Mouse (Mus musculus) brown adipose tissue, adult 24 weeks (tissue): ENCODE data around the gene Mgat5. TPM values are rescaled to one million over a fixed set of nuclear protein-coding genes. Genes with fewer than 3 reads are reported as not detected.

Experiments
- H3K27ac ChIP-seq: fragments of 200-500 bp; replicated peaks from 2 replicates; pipeline ENCODE4 v1.5.1; 2012; ENCODE audit warnings: low read depth, mild to moderate bottlenecking, low read length
- H3K4me1 ChIP-seq: fragments of 200-500 bp; 2 replicates; pipeline ENCODE4 v1.6.1; 2012; ENCODE audit warnings: low read length, mixed read lengths; ENCODE audit not compliant: control insufficient read depth, insufficient read depth, insufficient read length
- H3K4me3 ChIP-seq: fragments of 200-500 bp; 2 replicates; pipeline ENCODE4 v1.5.1; 2012; ENCODE audit warnings: low read depth, mild to moderate bottlenecking, low read length, moderate library complexity; ENCODE audit not compliant: insufficient read depth
- polyA plus RNA-seq: library from polyadenylated mRNA; stranded (reverse); fragments of >200 nt; gene quantifications from 2 replicates; pipeline ENCODE4 v1.2.4, GENCODE M21; 2012; ENCODE audit not compliant: missing spikeins, insufficient read depth, insufficient read length

Gene Mgat5
- polyA plus RNA-seq, 1 experiment: 2.7 TPM

DNA sequence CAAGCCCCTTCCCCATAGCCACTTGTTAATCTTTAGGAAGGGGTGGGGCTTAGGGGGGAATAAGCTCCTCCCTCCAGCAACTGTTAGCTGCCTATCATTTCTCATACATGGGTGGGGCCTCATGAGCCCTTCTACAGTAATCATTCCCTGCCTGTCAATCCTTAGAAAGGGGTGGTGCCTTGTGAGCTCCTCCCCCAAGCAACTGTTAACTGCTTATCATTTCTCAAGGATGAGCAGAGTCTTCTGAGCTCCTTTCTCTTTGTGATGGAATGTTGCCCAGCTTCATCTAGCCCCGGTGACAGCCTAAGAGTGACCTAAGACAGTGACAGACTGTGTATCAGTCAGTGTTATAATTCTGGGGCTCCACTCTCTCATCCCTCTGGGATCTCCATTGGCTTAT lies 95.0 kb downstream of the Mgat5 start:
- Histone ChIP-seq H3K27ac (no peak overlapping the region), H3K4me3 (no peak overlapping the region), H3K4me1 (peaks cover 4% of the 10 kb centered on the region; the same call in 1 of the 2 replicates)

DNA sequence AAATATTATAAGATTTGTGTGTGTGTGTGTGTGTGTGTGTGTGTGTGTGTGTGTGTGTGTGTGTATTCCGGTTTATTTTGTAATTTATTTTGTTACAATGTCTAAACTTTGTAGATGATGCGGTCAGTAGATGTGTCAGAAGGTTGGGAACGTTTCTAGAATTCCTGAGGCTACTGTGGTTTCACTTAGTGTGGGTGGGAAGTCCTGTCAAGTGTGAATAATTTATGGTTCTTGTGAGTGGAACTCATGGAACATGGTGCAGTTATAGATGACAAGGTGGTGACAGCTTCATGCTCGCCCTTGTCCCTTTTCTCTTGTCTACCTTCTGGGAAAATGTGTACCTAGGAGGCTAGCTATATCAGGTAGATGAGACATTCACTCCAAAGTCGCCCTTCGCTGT lies 96.2 kb downstream of the Mgat5 start:
- no peak overlapping the region for H3K27ac ChIP-seq
- H3K4me1 ChIP-seq: no peaks in the 10 kb centered on the region
- no peak overlapping the region for H3K4me3 ChIP-seq

DNA sequence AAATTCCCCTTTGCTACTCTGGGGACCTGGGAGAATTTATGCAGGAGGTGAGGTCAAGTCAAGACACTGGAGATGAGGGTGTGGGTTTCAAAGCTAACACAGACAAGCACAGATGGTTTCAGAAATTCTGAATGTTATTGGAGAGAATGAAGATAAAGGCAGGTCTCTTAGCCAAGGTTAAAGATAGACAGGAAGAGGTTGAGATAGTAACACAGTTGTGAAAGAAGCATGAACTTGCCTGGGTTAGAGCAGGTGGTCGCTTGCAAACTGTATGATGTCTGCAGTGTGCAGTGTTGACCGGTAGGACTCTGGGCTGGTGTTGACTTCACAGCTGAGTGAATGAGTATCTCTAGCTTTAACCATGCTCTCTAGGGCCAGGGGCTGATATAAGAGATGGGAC lies 97.8 kb downstream of the Mgat5 start:
- Histone ChIP-seq H3K4me3 (no peak overlapping the region), H3K27ac (no peak overlapping the region), H3K4me1 (no peaks in the 10 kb centered on the region)

DNA sequence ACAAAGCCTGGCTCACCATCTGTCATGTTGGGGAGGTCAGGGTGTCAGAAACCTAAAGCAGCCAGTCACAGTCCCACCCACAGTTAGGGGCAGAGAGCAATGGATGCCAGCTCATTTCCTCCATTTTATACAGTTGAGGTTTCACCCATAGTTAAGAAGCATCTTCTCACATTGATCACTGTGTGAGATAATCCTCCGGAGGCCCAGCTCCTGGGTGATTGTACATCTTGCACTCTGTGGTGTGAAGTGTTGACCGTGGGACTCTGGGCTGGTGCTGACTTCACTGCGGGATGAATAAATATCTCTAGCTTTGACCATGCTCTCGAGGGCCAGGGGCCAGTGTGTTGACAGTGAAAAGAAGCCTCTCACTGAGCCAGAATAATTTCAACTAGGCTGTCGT lies 99.0 kb downstream of the Mgat5 start:
- no peak overlapping the region for H3K4me3 ChIP-seq
- no peaks in the 10 kb centered on the region for H3K4me1 ChIP-seq
- no peak overlapping the region for H3K27ac ChIP-seq

DNA sequence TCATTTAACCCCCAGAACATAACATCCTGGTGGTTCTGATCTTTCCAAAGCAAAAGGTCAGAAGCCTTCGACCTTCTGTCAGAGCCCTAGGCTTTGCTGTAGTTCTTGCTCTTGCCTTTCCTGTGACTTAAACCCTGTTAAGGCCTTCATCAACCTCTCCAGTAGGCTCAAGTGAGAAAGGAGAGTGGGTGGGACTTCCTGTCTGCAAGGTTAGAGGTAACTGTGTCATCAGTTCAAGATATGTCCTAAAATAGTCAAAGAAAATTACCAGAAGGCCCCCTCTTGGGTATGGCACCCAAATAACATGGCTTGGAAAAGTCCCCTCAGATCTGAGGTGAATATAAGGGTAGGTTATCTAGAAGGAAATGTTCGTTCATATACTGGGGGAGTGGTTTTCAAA lies 99.5 kb downstream of the Mgat5 start:
- Histone ChIP-seq H3K27ac (no peak overlapping the region), H3K4me3 (no peak overlapping the region)

DNA sequence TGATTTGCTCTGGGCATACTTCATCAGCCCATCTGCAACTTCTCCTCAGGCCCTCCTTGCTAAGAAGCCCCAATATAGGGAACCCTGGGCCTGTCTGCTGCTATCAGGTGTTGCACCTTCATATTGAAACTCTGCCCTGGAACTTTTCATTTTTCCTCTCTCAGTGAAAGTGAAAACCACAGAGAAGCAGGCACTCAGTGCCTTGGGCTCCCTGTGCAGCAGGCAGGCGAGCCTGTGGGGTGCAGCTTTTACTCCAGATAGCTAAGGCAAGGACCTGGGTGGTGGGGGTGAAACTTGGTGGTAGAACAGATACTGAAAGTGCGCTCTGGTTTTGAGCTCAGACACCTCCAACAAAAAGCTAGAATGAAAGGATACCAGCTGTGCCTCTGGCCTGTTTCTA lies 100.8 kb downstream of the Mgat5 start:
- H3K4me1 ChIP-seq: no peaks in the 10 kb centered on the region

More for the DNA sequence above, 99.5 kb downstream of the Mgat5 start:
- no peaks in the 10 kb centered on the region for H3K4me1 ChIP-seq

DNA sequence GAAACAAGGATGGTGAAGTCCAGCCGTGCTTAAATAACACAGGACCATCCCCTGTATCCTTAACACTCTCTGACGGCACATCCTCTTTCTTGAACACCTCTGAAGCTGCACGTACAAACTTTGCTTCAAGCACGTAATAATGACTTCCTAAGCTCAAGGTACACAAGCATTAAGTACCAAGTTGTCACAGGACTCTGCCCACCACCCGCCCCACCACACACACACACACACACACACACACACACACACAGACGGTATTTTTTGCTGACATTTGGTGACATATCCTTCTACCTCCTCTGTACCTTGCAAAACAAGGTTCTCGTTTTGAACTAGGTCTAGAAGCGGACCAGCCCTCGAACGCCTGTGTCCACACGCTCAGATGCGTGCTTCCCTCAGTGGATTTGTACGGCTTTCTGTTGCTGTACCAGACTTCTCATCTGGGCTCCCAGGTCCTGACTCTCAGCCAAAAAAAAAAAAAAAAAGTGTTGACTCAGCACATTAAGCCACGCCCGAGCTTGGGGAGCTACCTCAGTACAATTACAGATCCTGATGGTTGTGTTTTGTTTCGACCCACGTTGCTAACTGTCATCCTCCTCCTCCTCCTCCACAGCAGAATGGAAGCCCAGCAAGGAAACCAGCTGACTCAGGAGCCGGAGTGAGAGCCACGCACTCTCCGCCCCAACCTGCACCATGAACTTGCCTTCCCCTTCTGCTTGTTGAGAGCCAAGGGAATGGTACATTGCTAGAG lies 101.4 kb downstream of the Mgat5 start:
- Histone ChIP-seq H3K27ac (no peak overlapping the region), H3K4me1 (no peaks in the 10 kb centered on the region), H3K4me3 (no peak overlapping the region)

More for the DNA sequence above, 100.8 kb downstream of the Mgat5 start:
- Histone ChIP-seq H3K27ac (no peak overlapping the region), H3K4me3 (no peak overlapping the region)

DNA sequence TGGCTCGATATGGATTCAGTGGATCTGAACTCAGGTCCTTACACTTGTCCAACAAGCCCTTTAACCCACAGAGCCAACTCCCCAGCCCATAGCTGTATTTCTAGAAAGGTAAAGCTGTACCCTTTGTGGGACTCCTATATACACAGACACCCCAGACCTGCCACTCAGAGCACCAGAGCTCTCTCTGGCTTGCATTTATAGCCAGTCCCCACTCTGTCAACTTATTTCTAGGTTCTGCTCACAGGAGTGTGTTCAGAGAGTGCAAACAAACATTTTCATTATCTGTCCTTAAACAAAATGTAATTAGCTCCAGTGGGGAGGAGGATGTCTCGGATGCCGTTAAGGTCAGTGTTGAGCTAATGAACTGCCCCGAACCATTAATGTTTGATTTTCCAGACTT lies 102.5 kb downstream of the Mgat5 start:
- no peak overlapping the region for H3K27ac ChIP-seq
- no peak overlapping the region for H3K4me3 ChIP-seq
- no peaks in the 10 kb centered on the region for H3K4me1 ChIP-seq

DNA sequence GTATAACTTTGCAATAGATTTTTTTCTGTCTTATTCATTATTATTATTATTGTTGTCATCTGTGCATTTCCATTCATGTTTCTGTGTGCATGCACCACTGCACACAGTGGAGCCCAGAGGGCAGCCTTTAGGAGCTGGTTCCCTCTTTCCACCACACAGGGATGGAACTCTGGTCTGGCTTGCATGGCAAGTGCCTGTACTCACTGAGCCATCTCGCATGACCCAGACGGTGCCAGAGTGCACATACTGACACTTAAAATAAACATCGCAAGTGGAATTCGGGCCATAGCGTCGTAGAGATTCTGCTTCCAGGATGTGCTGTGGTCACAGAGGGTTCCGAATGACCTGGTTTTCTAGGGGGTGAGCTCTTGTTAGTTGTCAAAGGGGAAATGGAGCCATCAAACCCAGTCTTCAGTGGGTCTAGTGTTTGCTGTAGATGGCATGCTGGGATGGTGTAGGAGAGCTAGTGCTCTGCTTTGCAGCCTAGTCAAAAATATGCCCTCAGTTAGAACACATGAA lies 103.5 kb downstream of the Mgat5 start:
- Histone ChIP-seq H3K27ac (no peak overlapping the region), H3K4me1 (no peaks in the 10 kb centered on the region)

DNA sequence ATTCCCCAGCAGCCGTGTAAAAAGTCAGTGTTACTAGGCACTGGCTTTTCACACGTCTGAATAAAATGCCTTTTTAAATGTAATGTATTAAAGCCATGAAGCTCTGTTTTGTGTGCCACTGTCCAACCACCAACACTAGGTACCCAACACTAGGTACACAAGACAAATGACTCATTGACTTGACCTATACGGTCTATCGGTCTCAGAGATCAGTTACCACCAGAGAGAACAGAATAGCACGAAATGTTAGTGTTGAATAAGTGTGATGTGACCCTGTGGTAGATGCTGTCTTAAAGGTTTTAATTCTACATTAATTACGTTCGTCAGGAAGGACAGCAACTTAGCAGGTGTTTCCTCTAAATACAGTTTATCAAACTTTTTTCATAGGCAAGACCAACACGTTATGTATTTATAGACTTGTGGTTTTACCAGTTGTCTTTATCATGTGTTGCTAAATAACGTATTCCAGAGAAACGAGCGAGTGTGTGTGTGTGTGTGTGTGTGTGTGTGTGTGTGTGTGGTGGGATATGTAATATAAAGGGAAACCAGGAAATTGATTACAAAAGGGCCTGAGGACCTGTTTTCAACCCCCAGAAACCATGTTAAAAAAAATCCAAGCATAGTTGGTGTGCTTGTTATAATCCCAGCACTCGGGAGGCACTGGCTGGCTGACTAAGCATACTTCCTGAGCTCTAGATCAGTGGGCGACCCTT lies 104.3 kb downstream of the Mgat5 start:
- peaks cover 4% of the 10 kb centered on the region; the same call in 1 of the 2 replicates for H3K4me1 ChIP-seq
- no peak overlapping the region for H3K4me3 ChIP-seq
- H3K27ac ChIP-seq: no peak overlapping the region

More for the DNA sequence above, 103.5 kb downstream of the Mgat5 start:
- no peak overlapping the region for H3K4me3 ChIP-seq

DNA sequence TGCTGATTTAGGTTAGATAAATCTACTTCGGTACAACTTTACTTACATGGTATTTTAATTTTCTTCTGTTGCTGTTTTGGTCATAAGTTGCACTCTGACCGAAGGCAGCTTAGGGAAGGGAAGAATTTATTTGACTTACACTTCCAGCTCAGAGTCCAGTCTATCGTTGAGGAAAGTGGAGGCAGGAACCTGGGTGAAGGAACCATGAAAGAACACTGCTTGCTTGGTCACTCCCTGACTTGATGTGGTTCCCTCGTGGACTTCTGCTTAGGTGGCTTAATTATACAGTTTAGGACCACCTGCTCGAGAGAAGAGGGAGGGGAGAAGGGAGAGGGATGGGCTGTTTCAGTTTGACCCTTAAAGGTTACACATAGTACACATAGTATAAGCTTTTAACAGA lies 105.2 kb downstream of the Mgat5 start:
- Histone ChIP-seq H3K4me3 (no peak overlapping the region), H3K27ac (no peak overlapping the region), H3K4me1 (peaks cover 4% of the 10 kb centered on the region; the same call in 1 of the 2 replicates)

DNA sequence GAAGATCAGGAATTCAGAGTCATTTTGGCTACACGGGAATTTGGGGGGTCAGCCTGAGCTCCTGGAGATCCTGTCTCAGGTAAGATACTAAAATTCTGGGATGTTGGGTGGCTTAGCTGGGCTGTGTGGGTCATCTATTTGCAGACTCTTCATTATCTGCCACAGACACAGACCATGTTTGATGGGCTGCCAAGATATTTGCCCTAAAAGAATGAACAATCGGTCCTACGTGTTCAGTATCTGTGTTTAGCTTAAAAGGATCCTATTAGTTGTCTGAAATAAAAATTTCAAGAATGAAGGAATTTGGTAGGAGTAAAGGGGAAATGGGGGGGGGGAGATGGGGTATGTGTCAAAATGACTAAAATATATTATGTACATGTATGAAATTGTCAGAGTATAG lies 105.9 kb downstream of the Mgat5 start:
- peaks cover 4% of the 10 kb centered on the region; the same call in 1 of the 2 replicates for H3K4me1 ChIP-seq
- H3K4me3 ChIP-seq: no peak overlapping the region
- no peak overlapping the region for H3K27ac ChIP-seq

DNA sequence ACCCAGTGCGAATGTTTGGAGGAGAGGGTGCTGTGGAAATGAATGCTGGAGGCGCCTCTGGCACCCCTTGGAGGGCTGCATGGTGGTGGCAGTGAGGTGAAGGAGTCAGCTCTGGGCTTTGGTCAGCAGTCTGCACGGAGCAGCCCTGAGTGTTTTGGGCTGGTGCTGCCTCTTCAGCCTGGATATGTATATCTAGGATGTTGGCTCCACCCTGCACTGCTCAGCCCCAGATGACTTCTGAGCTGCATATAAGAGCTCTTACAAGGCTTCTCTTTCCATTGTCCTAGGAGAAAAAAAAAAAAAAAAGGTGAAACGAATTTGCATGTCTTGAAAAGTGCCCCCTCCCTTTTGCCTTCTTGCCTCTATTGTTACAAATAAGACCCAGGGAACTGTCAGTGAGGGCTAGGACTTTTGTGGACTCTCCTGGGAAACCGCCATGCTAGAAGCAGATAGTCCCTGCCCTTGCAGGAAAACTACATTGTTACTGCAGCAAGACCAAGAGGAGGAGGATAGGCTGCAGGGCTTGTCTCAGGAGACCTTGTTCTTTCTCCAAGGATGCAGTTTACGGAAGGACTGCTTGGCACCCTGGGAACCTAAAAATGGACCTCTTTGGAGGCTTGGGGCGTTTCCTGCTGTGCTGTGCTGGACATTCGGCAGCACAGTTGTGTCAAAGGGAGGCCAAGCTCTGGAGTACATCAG lies 109.0 kb downstream of the Mgat5 start:
- Histone ChIP-seq H3K27ac (no peak overlapping the region), H3K4me3 (no peak overlapping the region), H3K4me1 (peaks cover 6% of the 10 kb centered on the region; the same call in 1 of the 2 replicates)

DNA sequence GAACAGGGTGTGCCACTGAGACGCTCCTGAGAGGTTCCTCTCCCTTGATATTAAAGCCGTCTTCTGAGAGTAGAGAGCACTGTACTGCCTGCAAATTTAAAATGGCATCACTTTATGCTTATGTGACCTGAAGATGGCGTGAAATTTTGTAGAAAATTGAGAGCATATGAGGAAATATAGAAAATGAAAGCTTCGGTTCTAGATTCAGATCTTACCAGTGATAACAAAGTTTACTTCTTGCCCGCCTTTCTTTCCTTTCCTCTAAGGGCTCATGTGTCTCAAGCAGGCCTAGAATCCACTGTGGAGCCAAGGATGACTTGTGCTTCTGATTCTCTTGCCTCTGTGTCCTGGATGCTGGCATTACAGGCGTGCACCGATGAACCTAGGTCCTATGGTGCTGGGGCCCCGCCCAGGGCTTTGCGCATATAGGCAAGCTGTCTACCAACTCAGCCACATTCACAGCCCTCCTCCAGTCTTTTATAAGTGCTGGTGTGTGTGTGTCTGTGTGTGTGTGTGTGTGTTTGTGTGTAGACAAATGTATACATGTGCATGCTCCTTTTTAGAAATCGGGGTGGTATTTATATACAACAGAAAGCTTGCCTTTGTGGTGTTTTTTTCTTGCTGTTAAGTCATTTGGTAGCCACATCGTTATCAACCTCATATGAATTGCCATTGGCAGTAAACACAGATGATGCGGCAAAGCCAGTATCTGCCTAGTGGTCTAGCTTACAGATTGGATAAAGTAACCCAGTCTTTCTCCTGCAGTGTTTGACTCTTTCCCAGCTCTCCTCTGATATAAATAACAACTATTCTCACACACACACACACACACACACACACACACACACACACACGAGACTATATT lies 111.2 kb downstream of the Mgat5 start:
- Histone ChIP-seq H3K4me1 (peaks cover 6% of the 10 kb centered on the region; the same call in 1 of the 2 replicates), H3K27ac (no peak overlapping the region), H3K4me3 (no peak overlapping the region)
